Mouse (Mus musculus): ENCODE results near the gene Zfp874b. TPM values are rescaled to one million over a fixed set of nuclear protein-coding genes. Genes with fewer than 3 reads are reported as not detected.

Gene Zfp874b
- 22.3 TPM for polyA plus RNA-seq (2014; fragmentation: Illumina TruSeq; extraction: RNeasy Lipid Tissue Mini Kit (QIAGEN cat#74804); ENCODE audit: low read depth, low replicate concordance)

DNA sequence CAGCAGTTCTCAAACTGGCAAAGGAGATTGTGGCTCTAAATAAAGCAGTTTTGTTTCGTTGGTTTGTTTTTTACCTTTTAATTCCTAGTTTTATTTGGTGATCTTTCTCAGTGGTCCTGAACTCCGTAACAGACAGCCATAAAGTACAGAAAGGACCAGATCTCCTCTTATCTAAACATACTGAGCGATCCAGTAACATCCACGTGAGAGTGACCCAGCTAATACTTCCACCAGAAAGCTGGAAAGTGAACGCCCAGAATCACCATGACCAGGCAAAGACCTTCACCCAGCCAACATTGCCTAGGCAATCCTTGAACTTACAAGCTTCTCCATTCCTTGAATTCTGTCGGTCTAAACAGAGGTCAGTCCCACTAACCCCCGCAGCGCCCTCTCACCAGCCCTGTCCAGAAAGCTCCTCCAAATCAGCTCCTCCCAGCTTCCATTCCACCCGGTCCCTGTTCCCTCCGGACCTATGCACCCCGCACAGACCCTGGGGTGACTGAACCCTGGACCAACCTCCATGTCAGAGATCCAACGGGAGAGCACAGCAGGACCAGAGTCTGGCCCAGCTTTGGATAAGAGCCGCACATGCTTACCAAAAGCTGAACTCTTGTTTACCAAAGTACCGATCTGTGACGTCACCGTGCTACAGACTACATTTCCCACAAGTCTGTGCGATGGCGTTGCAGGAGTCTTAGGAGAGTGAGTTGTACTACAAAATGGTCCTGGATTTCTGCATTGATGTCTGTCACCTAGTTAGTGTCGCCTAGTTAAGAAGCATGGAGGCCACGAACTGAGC, at the start of gene Zfp874b:
Gene Zfp874b (minus strand): TSS at position 634 of the 799 bp plus-strand sequence.

GRCm38 (mm10) chr13:67525753-67526410, 41.8 kb upstream of the Zfp874b start, which contains the start of the genes Gm26965 and Zfp87:
Gm26965 (minus strand) TSS chr13:67526151.
Zfp87 (minus strand) TSS chr13:67526177.

GRCm38 (mm10) chr13:67500084-67500719, 16.1 kb upstream of the Zfp874b start, which contains the start of gene Zfp58:
Zfp58 (minus strand) TSS chr13:67500555.

GRCm38 (mm10) chr13:67451172-67452020, 32.7 kb downstream of the Zfp874b start, which contains the start of gene Zfp874a:
Zfp874a (minus strand) TSS chr13:67451624.

Other genes with a start within 250 kb of the Zfp874b start
- 2.8 TPM for gene Zfp458, start 205.8 kb downstream of the Zfp874b start, polyA plus RNA-seq (2014; fragmentation: Illumina TruSeq; extraction: RNeasy Lipid Tissue Mini Kit (QIAGEN cat#74804); ENCODE audit: low read depth, low replicate concordance)
- 0.69 TPM for gene Zfp457, start 177.8 kb downstream of the Zfp874b start, polyA plus RNA-seq (2014; fragmentation: Illumina TruSeq; extraction: RNeasy Lipid Tissue Mini Kit (QIAGEN cat#74804); ENCODE audit: low read depth, low replicate concordance)
- 12.4 TPM for gene Zfp595, start 151.7 kb downstream of the Zfp874b start, polyA plus RNA-seq (2014; fragmentation: Illumina TruSeq; extraction: RNeasy Lipid Tissue Mini Kit (QIAGEN cat#74804); ENCODE audit: low read depth, low replicate concordance)
- gene Gm28044, start 123.7 kb downstream of the Zfp874b start, polyA plus RNA-seq (2014; fragmentation: Illumina TruSeq; extraction: RNeasy Lipid Tissue Mini Kit (QIAGEN cat#74804); ENCODE audit: low read depth, low replicate concordance): not detected
- 8.5 TPM for gene Zfp953, start 123.7 kb downstream of the Zfp874b start, polyA plus RNA-seq (2014; fragmentation: Illumina TruSeq; extraction: RNeasy Lipid Tissue Mini Kit (QIAGEN cat#74804); ENCODE audit: low read depth, low replicate concordance)
- gene Gm28041, start 108.5 kb downstream of the Zfp874b start, polyA plus RNA-seq (2014; fragmentation: Illumina TruSeq; extraction: RNeasy Lipid Tissue Mini Kit (QIAGEN cat#74804); ENCODE audit: low read depth, low replicate concordance): not detected
- 2.1 TPM for gene Zfp456, start 108.4 kb downstream of the Zfp874b start, polyA plus RNA-seq (2014; fragmentation: Illumina TruSeq; extraction: RNeasy Lipid Tissue Mini Kit (QIAGEN cat#74804); ENCODE audit: low read depth, low replicate concordance)
- gene Zfp429, start 84.4 kb downstream of the Zfp874b start, polyA plus RNA-seq (2014; fragmentation: Illumina TruSeq; extraction: RNeasy Lipid Tissue Mini Kit (QIAGEN cat#74804); ENCODE audit: low read depth, low replicate concordance): 6.3 TPM
- 0.21 TPM for gene Zfp459, start 62.8 kb downstream of the Zfp874b start, polyA plus RNA-seq (2014; fragmentation: Illumina TruSeq; extraction: RNeasy Lipid Tissue Mini Kit (QIAGEN cat#74804); ENCODE audit: low read depth, low replicate concordance)
- 75.3 TPM for gene Zfp874a, start 32.6 kb downstream of the Zfp874b start, polyA plus RNA-seq (2014; fragmentation: Illumina TruSeq; extraction: RNeasy Lipid Tissue Mini Kit (QIAGEN cat#74804); ENCODE audit: low read depth, low replicate concordance)
- gene Zfp58, start 16.3 kb upstream of the Zfp874b start, polyA plus RNA-seq (2014; fragmentation: Illumina TruSeq; extraction: RNeasy Lipid Tissue Mini Kit (QIAGEN cat#74804); ENCODE audit: low read depth, low replicate concordance): 14.5 TPM
- gene Gm26965, start 41.9 kb upstream of the Zfp874b start, polyA plus RNA-seq (2014; fragmentation: Illumina TruSeq; extraction: RNeasy Lipid Tissue Mini Kit (QIAGEN cat#74804); ENCODE audit: low read depth, low replicate concordance): not detected
- 9.1 TPM for gene Zfp87, start 41.9 kb upstream of the Zfp874b start, polyA plus RNA-seq (2014; fragmentation: Illumina TruSeq; extraction: RNeasy Lipid Tissue Mini Kit (QIAGEN cat#74804); ENCODE audit: low read depth, low replicate concordance)
- gene Zfp748, start 69.6 kb upstream of the Zfp874b start, polyA plus RNA-seq (2014; fragmentation: Illumina TruSeq; extraction: RNeasy Lipid Tissue Mini Kit (QIAGEN cat#74804); ENCODE audit: low read depth, low replicate concordance): 8.8 TPM
- gene Zfp729b, start 125.4 kb upstream of the Zfp874b start, polyA plus RNA-seq (2014; fragmentation: Illumina TruSeq; extraction: RNeasy Lipid Tissue Mini Kit (QIAGEN cat#74804); ENCODE audit: low read depth, low replicate concordance): 15.0 TPM
- not detected for gene Gm49345, start 153.5 kb upstream of the Zfp874b start, polyA plus RNA-seq (2014; fragmentation: Illumina TruSeq; extraction: RNeasy Lipid Tissue Mini Kit (QIAGEN cat#74804); ENCODE audit: low read depth, low replicate concordance)
- gene Zfp729a, start 153.5 kb upstream of the Zfp874b start, polyA plus RNA-seq (2014; fragmentation: Illumina TruSeq; extraction: RNeasy Lipid Tissue Mini Kit (QIAGEN cat#74804); ENCODE audit: low read depth, low replicate concordance): 8.7 TPM
- 5.6 TPM for gene Zfp738, start 202.8 kb upstream of the Zfp874b start, polyA plus RNA-seq (2014; fragmentation: Illumina TruSeq; extraction: RNeasy Lipid Tissue Mini Kit (QIAGEN cat#74804); ENCODE audit: low read depth, low replicate concordance)
- 13.2 TPM for gene Zfp65, start 244.9 kb upstream of the Zfp874b start, polyA plus RNA-seq (2014; fragmentation: Illumina TruSeq; extraction: RNeasy Lipid Tissue Mini Kit (QIAGEN cat#74804); ENCODE audit: low read depth, low replicate concordance)